Mouse (Mus musculus): ENCODE measurements around the gene Fxyd7. TPM values are rescaled to one million over a fixed set of nuclear protein-coding genes. Genes with fewer than 3 reads are reported as not detected.
A peak's percentile ranks its signal among the peaks of the same experiment; 100 is the strongest.

The Fxyd7 gene
- total RNA-seq (2015; ENCODE audit: low replicate concordance) (not detected in 2 replicates), total RNA-seq (2017; ENCODE audit: low replicate concordance) (not detected in 2 replicates)

- ATAC-seq (replicated peaks; ENCODE audit: low FRiP score, poor library complexity, severe bottlenecking) = no peak
These were observed at the start of gene Fxyd7 for GRCm38 (mm10) chr7:31051321-31052021. Fxyd7 (minus strand) TSS chr7:31051467.

- no peak for ATAC-seq (replicated peaks; ENCODE audit: low FRiP score, poor library complexity, severe bottlenecking)
These were observed 49.5 kb upstream of the Fxyd7 start for GRCm38 (mm10) chr7:31100786-31101185.

- ATAC-seq (replicated peaks; ENCODE audit: low FRiP score, poor library complexity, severe bottlenecking) = no peak
These were observed 48.3 kb upstream of the Fxyd7 start for GRCm38 (mm10) chr7:31099612-31099982.

GRCm38 (mm10) chr7:31098697-31099611 lies 47.7 kb upstream of the Fxyd7 start:
- ATAC-seq (replicated peaks; ENCODE audit: low FRiP score, poor library complexity, severe bottlenecking) = no peak

- peak; percentile 68; the same call in 1 of the 2 replicates for ATAC-seq (replicated peaks; ENCODE audit: low FRiP score, poor library complexity, severe bottlenecking)
These were observed 46.4 kb upstream of the Fxyd7 start for GRCm38 (mm10) chr7:31097583-31098248.

GRCm38 (mm10) chr7:31096892-31097564 lies 45.8 kb upstream of the Fxyd7 start:
- no peak for ATAC-seq (replicated peaks; ENCODE audit: low FRiP score, poor library complexity, severe bottlenecking)

- ATAC-seq (replicated peaks; ENCODE audit: low FRiP score, poor library complexity, severe bottlenecking) = no peak
These were observed 43.7 kb upstream of the Fxyd7 start for GRCm38 (mm10) chr7:31094774-31095501.

- no peak for ATAC-seq (replicated peaks; ENCODE audit: low FRiP score, poor library complexity, severe bottlenecking)
These were observed 38.5 kb upstream of the Fxyd7 start for GRCm38 (mm10) chr7:31089721-31090120.

GRCm38 (mm10) chr7:31088206-31088605 lies 36.9 kb upstream of the Fxyd7 start:
- no peak for ATAC-seq (replicated peaks; ENCODE audit: low FRiP score, poor library complexity, severe bottlenecking)

GRCm38 (mm10) chr7:31087262-31087661 lies 36.0 kb upstream of the Fxyd7 start:
- ATAC-seq (replicated peaks; ENCODE audit: low FRiP score, poor library complexity, severe bottlenecking) = no peak

- no peak for ATAC-seq (replicated peaks; ENCODE audit: low FRiP score, poor library complexity, severe bottlenecking)
These were observed 35.0 kb upstream of the Fxyd7 start for GRCm38 (mm10) chr7:31086175-31086755.

- ATAC-seq (replicated peaks; ENCODE audit: low FRiP score, poor library complexity, severe bottlenecking) = no peak
These were observed 33.9 kb upstream of the Fxyd7 start for GRCm38 (mm10) chr7:31085171-31085570.

- no peak for ATAC-seq (replicated peaks; ENCODE audit: low FRiP score, poor library complexity, severe bottlenecking)
These were observed 32.9 kb upstream of the Fxyd7 start for GRCm38 (mm10) chr7:31084140-31084539.

GRCm38 (mm10) chr7:31082831-31083588 lies 31.7 kb upstream of the Fxyd7 start:
- ATAC-seq (replicated peaks; ENCODE audit: low FRiP score, poor library complexity, severe bottlenecking) = no peak

GRCm38 (mm10) chr7:31082106-31082505 lies 30.8 kb upstream of the Fxyd7 start:
- no peak for ATAC-seq (replicated peaks; ENCODE audit: low FRiP score, poor library complexity, severe bottlenecking)

- ATAC-seq (replicated peaks; ENCODE audit: low FRiP score, poor library complexity, severe bottlenecking) = no peak
These were observed 29.8 kb upstream of the Fxyd7 start for GRCm38 (mm10) chr7:31081106-31081505.

GRCm38 (mm10) chr7:31080611-31081010 lies 29.3 kb upstream of the Fxyd7 start:
- ATAC-seq (replicated peaks; ENCODE audit: low FRiP score, poor library complexity, severe bottlenecking) = no peak

- ATAC-seq (replicated peaks; ENCODE audit: low FRiP score, poor library complexity, severe bottlenecking) = no peak
These were observed 28.4 kb upstream of the Fxyd7 start for GRCm38 (mm10) chr7:31079670-31080069.

All from erythroid progenitor cell, adult 5-6 weeks (primary cell).